Mouse (Mus musculus): Measurements from ENCODE around the gene Nutf2-ps1. TPM values are rescaled to one million over a fixed set of nuclear protein-coding genes. Genes with fewer than 3 reads are reported as not detected.

Nutf2-ps1 gene
- polyA plus RNA-seq, 1 experiment, result 48.9 TPM

GRCm38 (mm10) chr19:53543602-53544001, 45.3 kb downstream of the Nutf2-ps1 start:
- H3K36me3 ChIP-seq (ENCODE audit: control insufficient read depth, insufficient read depth, low read length), result peaks cover 23% of the 10 kb centered on the region
- H3K27ac ChIP-seq (ENCODE audit: insufficient read depth, low read depth, low read length), result no peak overlapping the region
- TF ChIP-seq CTCF (IDR thresholded peaks at IDR 0.05; ENCODE audit: extremely low read depth, insufficient read length, insufficient replicate concordance, low read depth, low read length) (no peak), POLR2A (IDR thresholded peaks at IDR 0.05; ENCODE audit: low read depth, low read length) (no peak)
- peaks cover 7% of the 10 kb centered on the region for H3K4me1 ChIP-seq (ENCODE audit: control insufficient read depth, insufficient read depth, insufficient read length, low read length)
- H3K27me3 ChIP-seq (ENCODE audit: control insufficient read depth, insufficient read depth, low read length), result no peaks in the 10 kb centered on the region
- 86% methylated on average over 5 of the region's 5 CpGs for WGBS
- no peak overlapping the region for H3K4me3 ChIP-seq (ENCODE audit: low read depth, low read length)

GRCm38 (mm10) chr19:53539296-53539695, 49.6 kb downstream of the Nutf2-ps1 start:
- 78% methylated on average over 3 of the region's 3 CpGs for WGBS
- Histone ChIP-seq H3K27ac (ENCODE audit: insufficient read depth, low read depth, low read length) (no peak overlapping the region), H3K36me3 (ENCODE audit: control insufficient read depth, insufficient read depth, low read length) (peaks cover 47% of the 10 kb centered on the region), H3K4me1 (ENCODE audit: control insufficient read depth, insufficient read depth, insufficient read length, low read length) (peaks cover 19% of the 10 kb centered on the region), H3K4me3 (ENCODE audit: low read depth, low read length) (no peak overlapping the region), H3K27me3 (ENCODE audit: control insufficient read depth, insufficient read depth, low read length) (no peaks in the 10 kb centered on the region)
- no peak for TF ChIP-seq POLR2A (IDR thresholded peaks at IDR 0.05; ENCODE audit: low read depth, low read length)
- TF ChIP-seq CTCF (IDR thresholded peaks at IDR 0.05; ENCODE audit: extremely low read depth, insufficient read length, insufficient replicate concordance, low read depth, low read length), result no peak

GRCm38 (mm10) chr19:53538796-53539195, 50.1 kb downstream of the Nutf2-ps1 start:
- Histone ChIP-seq H3K27me3 (ENCODE audit: control insufficient read depth, insufficient read depth, low read length) (no peaks in the 10 kb centered on the region), H3K4me3 (ENCODE audit: low read depth, low read length) (no peak overlapping the region), H3K36me3 (ENCODE audit: control insufficient read depth, insufficient read depth, low read length) (peaks cover 50% of the 10 kb centered on the region), H3K4me1 (ENCODE audit: control insufficient read depth, insufficient read depth, insufficient read length, low read length) (peaks cover 21% of the 10 kb centered on the region), H3K27ac (ENCODE audit: insufficient read depth, low read depth, low read length) (no peak overlapping the region)
- TF ChIP-seq POLR2A (IDR thresholded peaks at IDR 0.05; ENCODE audit: low read depth, low read length) (no peak), CTCF (IDR thresholded peaks at IDR 0.05; ENCODE audit: extremely low read depth, insufficient read length, insufficient replicate concordance, low read depth, low read length) (no peak)
- WGBS, result 62% methylated on average over 5 of the region's 5 CpGs

Other genes with a start within 250 kb of the Nutf2-ps1 start
- gene Gm10197, start 217.3 kb downstream of the Nutf2-ps1 start, polyA plus RNA-seq (2012; rRNA removed), result not detected in 2 replicates
- 0.39 and 1.6 TPM in 2 replicates for gene Smndc1, start 198.5 kb downstream of the Nutf2-ps1 start, polyA plus RNA-seq (2012; rRNA removed)
- 18.0 and 28.5 TPM in 2 replicates for gene Dusp5, start 60.0 kb downstream of the Nutf2-ps1 start, polyA plus RNA-seq (2012; rRNA removed)
- 0.43 and 1.4 TPM in 2 replicates for gene Smc3, start 11.3 kb upstream of the Nutf2-ps1 start, polyA plus RNA-seq (2012; rRNA removed)
- 0.15 and 0.16 TPM in 2 replicates for gene Rbm20, start 88.2 kb upstream of the Nutf2-ps1 start, polyA plus RNA-seq (2012; rRNA removed)

All from small intestine, adult 2 months (tissue).